Mouse (Mus musculus): ENCODE measurements around the gene Hpdl. TPM values are rescaled to one million over a fixed set of nuclear protein-coding genes. Genes with fewer than 3 reads are reported as not detected.

The Hpdl gene
- polyA plus RNA-seq, 1 experiment from 2014 or later = 0.73 TPM

GRCm38 (mm10) chr4:116827819-116828218 is 6.3 kb upstream of the Hpdl start:
- no peaks in the 10 kb centered on the region for H3K36me3 ChIP-seq
- H3K27me3 ChIP-seq = no peaks in the 10 kb centered on the region
- H3K4me3 ChIP-seq = no peak overlapping the region
- ATAC-seq (replicated peaks) = no peak
- no peak overlapping the region for H3K27ac ChIP-seq (replicated peaks)
- no peaks in the 10 kb centered on the region for H3K9me3 ChIP-seq
- H3K4me2 ChIP-seq (replicated peaks) = no peak overlapping the region
- H3K4me1 ChIP-seq = peaks cover 29% of the 10 kb centered on the region
- no peak overlapping the region for H3K9ac ChIP-seq (replicated peaks)
- 2% methylated on average over 4 of the region's 4 CpGs for WGBS

GRCm38 (mm10) chr4:116824541-116825004 is 3.1 kb upstream of the Hpdl start:
- peak; percentile 44 for ATAC-seq (replicated peaks)
- Histone ChIP-seq H3K4me1 (peaks cover 32% of the 10 kb centered on the region), H3K4me2 (replicated peaks) (peak overlapping the region; percentile 72), H3K9ac (replicated peaks) (peak overlapping the region; percentile 76), H3K4me3 (peak overlapping the region; percentile 60), H3K27me3 (peaks cover 14% of the 10 kb centered on the region; the same call in 1 of the 2 replicates), H3K9me3 (no peaks in the 10 kb centered on the region), H3K36me3 (no peaks in the 10 kb centered on the region), H3K27ac (replicated peaks) (peak overlapping the region; percentile 74)
- WGBS = 2% methylated on average over 29 of the region's 29 CpGs

- H3K4me3 ChIP-seq = peak overlapping the region; percentile 39
- WGBS = under 1% methylated on average over 51 of the region's 51 CpGs
- peaks cover 14% of the 10 kb centered on the region; the same call in 1 of the 2 replicates for H3K27me3 ChIP-seq
- peak; percentile 66 for ATAC-seq (replicated peaks)
- peak overlapping the region; percentile 85 for H3K4me2 ChIP-seq (replicated peaks)
- peak overlapping the region; percentile 39 for H3K9ac ChIP-seq (replicated peaks)
- no peak overlapping the region for H3K27ac ChIP-seq (replicated peaks)
- no peaks in the 10 kb centered on the region for H3K36me3 ChIP-seq
- H3K4me1 ChIP-seq = peaks cover 27% of the 10 kb centered on the region
- no peaks in the 10 kb centered on the region for H3K9me3 ChIP-seq
Observed at GRCm38 (mm10) chr4:116820902-116821693, 409 bp downstream of the Hpdl start.

- Histone ChIP-seq H3K36me3 (0 out of 2 replicates have a peak, but pooled peaks cover 3% of the 10 kb centered on the region), H3K27me3 (peaks cover 14% of the 10 kb centered on the region; the same call in 1 of the 2 replicates), H3K9me3 (no peaks in the 10 kb centered on the region), H3K27ac (replicated peaks) (no peak overlapping the region), H3K9ac (replicated peaks) (peak overlapping the region; percentile 39), H3K4me3 (peak overlapping the region; percentile 39), H3K4me2 (replicated peaks) (peak overlapping the region; percentile 85), H3K4me1 (peaks cover 24% of the 10 kb centered on the region)
- peak; percentile 2; the same call in 1 of the 2 replicates for ATAC-seq (replicated peaks)
- 23% methylated on average over 32 of the region's 32 CpGs for WGBS
Observed at GRCm38 (mm10) chr4:116819968-116820901, 1.3 kb downstream of the Hpdl start.

- H3K4me2 ChIP-seq (replicated peaks) = no peak overlapping the region
- no peak overlapping the region for H3K27ac ChIP-seq (replicated peaks)
- WGBS = 91% methylated on average over 6 of the region's 6 CpGs
- H3K9ac ChIP-seq (replicated peaks) = no peak overlapping the region
- peaks cover 12% of the 10 kb centered on the region for H3K4me1 ChIP-seq
- H3K36me3 ChIP-seq = 0 out of 2 replicates have a peak, but pooled peaks cover 3% of the 10 kb centered on the region
- peaks cover 14% of the 10 kb centered on the region; the same call in 1 of the 2 replicates for H3K27me3 ChIP-seq
- H3K4me3 ChIP-seq = no peak overlapping the region
- ATAC-seq (replicated peaks) = no peak
- no peaks in the 10 kb centered on the region for H3K9me3 ChIP-seq
Observed at GRCm38 (mm10) chr4:116817486-116817885, 4.0 kb downstream of the Hpdl start.

- Histone ChIP-seq H3K9me3 (no peaks in the 10 kb centered on the region), H3K4me3 (no peak overlapping the region), H3K36me3 (0 out of 2 replicates have a peak, but pooled peaks cover 3% of the 10 kb centered on the region), H3K27ac (replicated peaks) (no peak overlapping the region), H3K27me3 (peaks cover under 1% of the 10 kb centered on the region; the same call in 1 of the 2 replicates), H3K9ac (replicated peaks) (no peak overlapping the region), H3K4me1 (no peaks in the 10 kb centered on the region), H3K4me2 (replicated peaks) (no peak overlapping the region)
- no peak for ATAC-seq (replicated peaks)
- 92% methylated on average over 5 of the region's 5 CpGs for WGBS
Observed at GRCm38 (mm10) chr4:116815276-116815675, 6.2 kb downstream of the Hpdl start.

GRCm38 (mm10) chr4:116811012-116811411 is 10.5 kb downstream of the Hpdl start:
- no peaks in the 10 kb centered on the region for H3K9me3 ChIP-seq
- no peak overlapping the region for H3K4me3 ChIP-seq
- ATAC-seq (replicated peaks) = no peak
- H3K36me3 ChIP-seq = 0 out of 2 replicates have a peak, but pooled peaks cover 3% of the 10 kb centered on the region
- H3K9ac ChIP-seq (replicated peaks) = no peak overlapping the region
- 79% methylated on average over 3 of the region's 3 CpGs for WGBS
- no peak overlapping the region for H3K4me2 ChIP-seq (replicated peaks)
- H3K27ac ChIP-seq (replicated peaks) = no peak overlapping the region
- peaks cover 15% of the 10 kb centered on the region for H3K4me1 ChIP-seq
- no peaks in the 10 kb centered on the region for H3K27me3 ChIP-seq

GRCm38 (mm10) chr4:116807197-116808129 is 14.0 kb downstream of the Hpdl start, which contains the start of the genes Toe1 and Mutyh:
TSS of gene Toe1 (minus strand) at chr4:116807640.
TSS of gene Mutyh (plus strand) at chr4:116807723.
- peak within 1 kb of the TSS; percentile 95 for H3K27ac ChIP-seq (replicated peaks)
- H3K27me3 ChIP-seq = no peaks in the 10 kb centered on the region
- under 1% methylated on average over 58 of the region's 58 CpGs for WGBS
- peak; percentile 98 for ATAC-seq (replicated peaks)
- H3K9me3 ChIP-seq = no peaks in the 10 kb centered on the region
- H3K4me2 ChIP-seq (replicated peaks) = peak within 1 kb of the TSS; percentile 70
- H3K36me3 ChIP-seq = peaks cover 26% of the 10 kb centered on the region
- peak within 1 kb of the TSS; percentile 85 for H3K4me3 ChIP-seq
- peaks cover 16% of the 10 kb centered on the region for H3K4me1 ChIP-seq
- H3K9ac ChIP-seq (replicated peaks) = peak within 1 kb of the TSS; percentile 78

- peaks cover 32% of the 10 kb centered on the region for H3K36me3 ChIP-seq
- no peak overlapping the region for H3K27ac ChIP-seq (replicated peaks)
- no peaks in the 10 kb centered on the region for H3K9me3 ChIP-seq
- no peaks in the 10 kb centered on the region for H3K4me1 ChIP-seq
- no peak for ATAC-seq (replicated peaks)
- no peak overlapping the region for H3K4me3 ChIP-seq
- no peaks in the 10 kb centered on the region for H3K27me3 ChIP-seq
- 40% methylated on average over 5 of the region's 5 CpGs for WGBS
- H3K9ac ChIP-seq (replicated peaks) = no peak overlapping the region
- H3K4me2 ChIP-seq (replicated peaks) = no peak overlapping the region
Observed at GRCm38 (mm10) chr4:116799901-116800300, 21.6 kb downstream of the Hpdl start.

GRCm38 (mm10) chr4:116796442-116797110 is 24.9 kb downstream of the Hpdl start:
- Histone ChIP-seq H3K9ac (replicated peaks) (no peak overlapping the region), H3K27me3 (no peaks in the 10 kb centered on the region), H3K36me3 (peaks cover 6% of the 10 kb centered on the region), H3K4me2 (replicated peaks) (no peak overlapping the region), H3K27ac (replicated peaks) (no peak overlapping the region), H3K4me3 (no peak overlapping the region), H3K4me1 (no peaks in the 10 kb centered on the region), H3K9me3 (no peaks in the 10 kb centered on the region)
- WGBS = 77% methylated on average over 1 of the region's 1 CpGs
- no peak for ATAC-seq (replicated peaks)
